Mouse (Mus musculus): Measurements from ENCODE around the gene Fer1l5. TPM values are rescaled to one million over a fixed set of nuclear protein-coding genes. Genes with fewer than 3 reads are reported as not detected.

Gene Fer1l5
- polyA plus RNA-seq, 1 experiment from 2014 or later: 0.72 TPM

DNA sequence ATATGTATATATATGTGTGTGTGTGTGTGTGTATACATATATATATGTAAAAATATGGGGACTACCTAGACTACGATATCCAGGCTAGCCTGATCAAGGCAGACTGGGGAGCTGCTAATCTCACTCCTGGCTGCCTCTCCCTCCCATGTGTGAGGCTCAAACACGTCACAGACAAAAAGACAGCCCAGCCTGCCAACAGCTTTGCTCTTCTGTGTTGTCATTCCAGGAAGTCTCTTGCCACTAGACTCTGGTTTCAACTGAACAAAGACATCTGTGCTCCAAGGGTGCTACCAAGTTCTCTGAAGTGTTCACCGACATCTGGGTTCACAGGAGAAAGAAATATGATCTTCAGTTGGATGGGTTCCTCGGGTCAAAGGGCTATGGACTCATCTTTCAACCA lies 63.0 kb downstream of the Fer1l5 start:
- DNase-seq (ENCODE audit: low spot score) (no peak), ATAC-seq (replicated peaks; ENCODE audit: insufficient number of reproducible peaks, low FRiP score, low TSS enrichment, low read depth) (no peak)
- Histone ChIP-seq H3K4me3 (ENCODE audit: low read depth, low read length) (no peak overlapping the region), H3K4me2 (ENCODE audit: low read depth, low read length) (no peak overlapping the region), H3K4me1 (ENCODE audit: control insufficient read depth, insufficient read depth, low read length) (no peaks in the 10 kb centered on the region), H3K27ac (replicated peaks; ENCODE audit: low read depth, low read length) (no peak overlapping the region), H3K9me3 (replicated peaks; ENCODE audit: control insufficient read depth, low read length) (no peaks in the 10 kb centered on the region), H3K9ac (replicated peaks; ENCODE audit: low read length) (no peak overlapping the region), H3K36me3 (replicated peaks; ENCODE audit: control insufficient read depth, insufficient read depth, low read depth, low read length) (peaks cover 5% of the 10 kb centered on the region; the same call in 1 of the 2 replicates), H3K27me3 (ENCODE audit: control insufficient read depth, insufficient read depth, low read length) (no peaks in the 10 kb centered on the region)
- 71% methylated on average over 4 of the region's 4 CpGs for WGBS

- peaks cover 5% of the 10 kb centered on the region; the same call in 1 of the 2 replicates for H3K36me3 ChIP-seq (replicated peaks; ENCODE audit: control insufficient read depth, insufficient read depth, low read depth, low read length)
- H3K27me3 ChIP-seq (ENCODE audit: control insufficient read depth, insufficient read depth, low read length): no peaks in the 10 kb centered on the region
- H3K9ac ChIP-seq (replicated peaks; ENCODE audit: low read length): no peak overlapping the region
- no peak overlapping the region for H3K4me3 ChIP-seq (ENCODE audit: low read depth, low read length)
- no peaks in the 10 kb centered on the region for H3K9me3 ChIP-seq (replicated peaks; ENCODE audit: control insufficient read depth, low read length)
- H3K4me2 ChIP-seq (ENCODE audit: low read depth, low read length): no peak overlapping the region
- DNase-seq (ENCODE audit: low spot score): no peak
- no peak overlapping the region for H3K27ac ChIP-seq (replicated peaks; ENCODE audit: low read depth, low read length)
- 96% methylated on average over 6 of the region's 6 CpGs for WGBS
- ATAC-seq (replicated peaks; ENCODE audit: insufficient number of reproducible peaks, low FRiP score, low TSS enrichment, low read depth): no peak
- no peaks in the 10 kb centered on the region for H3K4me1 ChIP-seq (ENCODE audit: control insufficient read depth, insufficient read depth, low read length)
Measured at GRCm38 (mm10) chr1:36436515-36436914, 64.4 kb downstream of the Fer1l5 start.

DNA sequence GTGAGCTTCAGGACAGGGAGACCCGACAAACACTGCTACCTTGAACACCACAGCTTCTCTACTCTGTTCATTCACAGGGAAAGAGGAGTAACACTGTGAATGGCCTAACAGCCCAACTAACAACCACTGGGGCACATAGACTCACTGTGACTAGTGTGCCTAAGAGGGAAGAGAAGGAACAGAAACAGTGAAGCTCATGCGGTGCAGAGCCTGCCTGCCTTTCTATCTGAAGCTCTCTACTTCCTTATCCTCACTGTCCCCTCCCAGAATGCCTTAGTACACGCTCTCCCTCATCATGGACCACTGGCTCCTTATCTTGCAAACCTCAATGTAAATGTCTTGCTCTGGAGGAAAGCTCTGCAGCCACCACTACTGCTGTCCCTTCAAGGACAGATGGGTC lies 65.1 kb downstream of the Fer1l5 start:
- H3K9me3 ChIP-seq (replicated peaks; ENCODE audit: control insufficient read depth, low read length): no peaks in the 10 kb centered on the region
- peaks cover 5% of the 10 kb centered on the region; the same call in 1 of the 2 replicates for H3K36me3 ChIP-seq (replicated peaks; ENCODE audit: control insufficient read depth, insufficient read depth, low read depth, low read length)
- H3K9ac ChIP-seq (replicated peaks; ENCODE audit: low read length): no peak overlapping the region
- no peak overlapping the region for H3K4me3 ChIP-seq (ENCODE audit: low read depth, low read length)
- no peaks in the 10 kb centered on the region for H3K27me3 ChIP-seq (ENCODE audit: control insufficient read depth, insufficient read depth, low read length)
- WGBS: 89% methylated on average over 3 of the region's 3 CpGs
- H3K27ac ChIP-seq (replicated peaks; ENCODE audit: low read depth, low read length): no peak overlapping the region
- ATAC-seq (replicated peaks; ENCODE audit: insufficient number of reproducible peaks, low FRiP score, low TSS enrichment, low read depth): no peak
- H3K4me2 ChIP-seq (ENCODE audit: low read depth, low read length): no peak overlapping the region
- no peaks in the 10 kb centered on the region for H3K4me1 ChIP-seq (ENCODE audit: control insufficient read depth, insufficient read depth, low read length)
- DNase-seq (ENCODE audit: low spot score): no peak

GRCm38 (mm10) chr1:36441101-36441500 lies 69.0 kb downstream of the Fer1l5 start:
- Histone ChIP-seq H3K36me3 (replicated peaks; ENCODE audit: control insufficient read depth, insufficient read depth, low read depth, low read length) (peaks cover 5% of the 10 kb centered on the region; the same call in 1 of the 2 replicates), H3K4me1 (ENCODE audit: control insufficient read depth, insufficient read depth, low read length) (no peaks in the 10 kb centered on the region), H3K27me3 (ENCODE audit: control insufficient read depth, insufficient read depth, low read length) (no peaks in the 10 kb centered on the region), H3K27ac (replicated peaks; ENCODE audit: low read depth, low read length) (no peak overlapping the region), H3K9me3 (replicated peaks; ENCODE audit: control insufficient read depth, low read length) (no peaks in the 10 kb centered on the region), H3K4me3 (ENCODE audit: low read depth, low read length) (no peak overlapping the region), H3K9ac (replicated peaks; ENCODE audit: low read length) (no peak overlapping the region), H3K4me2 (ENCODE audit: low read depth, low read length) (no peak overlapping the region)
- DNase-seq (ENCODE audit: low spot score): no peak
- WGBS: 94% methylated on average over 4 of the region's 4 CpGs
- ATAC-seq (replicated peaks; ENCODE audit: insufficient number of reproducible peaks, low FRiP score, low TSS enrichment, low read depth): no peak

- Histone ChIP-seq H3K4me1 (ENCODE audit: control insufficient read depth, insufficient read depth, low read length) (no peaks in the 10 kb centered on the region), H3K4me2 (ENCODE audit: low read depth, low read length) (peak within 1 kb of the TSS; percentile 82), H3K27me3 (ENCODE audit: control insufficient read depth, insufficient read depth, low read length) (no peaks in the 10 kb centered on the region), H3K27ac (replicated peaks; ENCODE audit: low read depth, low read length) (peak within 1 kb of the TSS; percentile 59; the same call in 1 of the 2 replicates), H3K4me3 (ENCODE audit: low read depth, low read length) (peak within 1 kb of the TSS; percentile 81), H3K9ac (replicated peaks; ENCODE audit: low read length) (peak within 1 kb of the TSS; percentile 79), H3K36me3 (replicated peaks; ENCODE audit: control insufficient read depth, insufficient read depth, low read depth, low read length) (no peaks in the 10 kb centered on the region), H3K9me3 (replicated peaks; ENCODE audit: control insufficient read depth, low read length) (no peaks in the 10 kb centered on the region)
- DNase-seq (ENCODE audit: low spot score) (peak; percentile 98), ATAC-seq (replicated peaks; ENCODE audit: insufficient number of reproducible peaks, low FRiP score, low TSS enrichment, low read depth) (peak; percentile 99)
- under 1% methylated on average over 50 of the region's 57 CpGs for WGBS
Measured at GRCm38 (mm10) chr1:36444471-36445464, 72.7 kb downstream of the Fer1l5 start, which contains the start of gene Lman2l. Gene Lman2l, minus strand, starts transcription at chr1:36445271.

GRCm38 (mm10) chr1:36445508-36445907 lies 73.4 kb downstream of the Fer1l5 start:
- H3K36me3 ChIP-seq (replicated peaks; ENCODE audit: control insufficient read depth, insufficient read depth, low read depth, low read length): no peaks in the 10 kb centered on the region
- no peaks in the 10 kb centered on the region for H3K27me3 ChIP-seq (ENCODE audit: control insufficient read depth, insufficient read depth, low read length)
- H3K27ac ChIP-seq (replicated peaks; ENCODE audit: low read depth, low read length): no peak overlapping the region
- H3K4me2 ChIP-seq (ENCODE audit: low read depth, low read length): no peak overlapping the region
- no peak for DNase-seq (ENCODE audit: low spot score)
- no peak overlapping the region; the same call in 1 of the 2 replicates for H3K4me3 ChIP-seq (ENCODE audit: low read depth, low read length)
- no peaks in the 10 kb centered on the region for H3K4me1 ChIP-seq (ENCODE audit: control insufficient read depth, insufficient read depth, low read length)
- ATAC-seq (replicated peaks; ENCODE audit: insufficient number of reproducible peaks, low FRiP score, low TSS enrichment, low read depth): peak; percentile 25; the same call in 1 of the 2 replicates
- WGBS: 42% methylated on average over 8 of the region's 8 CpGs
- H3K9ac ChIP-seq (replicated peaks; ENCODE audit: low read length): no peak overlapping the region
- H3K9me3 ChIP-seq (replicated peaks; ENCODE audit: control insufficient read depth, low read length): no peaks in the 10 kb centered on the region

- H3K9ac ChIP-seq (replicated peaks; ENCODE audit: low read length): no peak overlapping the region
- H3K36me3 ChIP-seq (replicated peaks; ENCODE audit: control insufficient read depth, insufficient read depth, low read depth, low read length): no peaks in the 10 kb centered on the region
- H3K4me1 ChIP-seq (ENCODE audit: control insufficient read depth, insufficient read depth, low read length): no peaks in the 10 kb centered on the region
- DNase-seq (ENCODE audit: low spot score) (no peak), ATAC-seq (replicated peaks; ENCODE audit: insufficient number of reproducible peaks, low FRiP score, low TSS enrichment, low read depth) (no peak)
- no peaks in the 10 kb centered on the region for H3K27me3 ChIP-seq (ENCODE audit: control insufficient read depth, insufficient read depth, low read length)
- no peak overlapping the region for H3K27ac ChIP-seq (replicated peaks; ENCODE audit: low read depth, low read length)
- 92% methylated on average over 5 of the region's 5 CpGs for WGBS
- no peak overlapping the region for H3K4me3 ChIP-seq (ENCODE audit: low read depth, low read length)
- no peaks in the 10 kb centered on the region for H3K9me3 ChIP-seq (replicated peaks; ENCODE audit: control insufficient read depth, low read length)
- H3K4me2 ChIP-seq (ENCODE audit: low read depth, low read length): no peak overlapping the region
Measured at GRCm38 (mm10) chr1:36446106-36446824, 74.2 kb downstream of the Fer1l5 start.

Measured in embryonic facial prominence, embryonic 11.5 days (tissue).